Mouse (Mus musculus) C2C12 (cell line): ENCODE measurements around the gene Lrg1. TPM values are rescaled to one million over a fixed set of nuclear protein-coding genes. Genes with fewer than 3 reads are reported as not detected.

Source experiments
- H3K27me3 ChIP-seq: one replicate; pipeline ENCODE4 v1.6.1; 2011; ENCODE audit not compliant: control insufficient read depth, insufficient read depth, insufficient read length
- H3K36me3 ChIP-seq: one replicate; pipeline ENCODE4 v1.6.1; 2011; ENCODE audit not compliant: control insufficient read depth, insufficient read depth
- H3K4me3 ChIP-seq: one replicate; pipeline ENCODE4 v1.5.1; 2011; ENCODE audit warnings: mild to moderate bottlenecking, control low read depth; ENCODE audit not compliant: poor library complexity, insufficient read depth, severe bottlenecking
- H3K79me2 ChIP-seq: one replicate; pipeline ENCODE4 v1.6.1; 2011; ENCODE audit not compliant: control insufficient read depth, insufficient read depth
- H3K79me3 ChIP-seq: one replicate; pipeline ENCODE4 v1.6.1; 2011; ENCODE audit warnings: low read depth, control low read depth
- H3ac ChIP-seq: one replicate; pipeline ENCODE3; 2011; ENCODE audit warnings: low read depth; ENCODE audit not compliant: control insufficient read depth, insufficient read length
- CEBPB ChIP-seq: IDR thresholded peaks from one replicate; pipeline ENCODE4 v1.6.1; 2011; ENCODE audit warnings: low read depth, mild to moderate bottlenecking, control low read depth, moderate library complexity
- CTCF ChIP-seq: IDR thresholded peaks from one replicate; pipeline ENCODE4 v1.5.1; 2011; ENCODE audit not compliant: control insufficient read depth, insufficient read depth, insufficient read length
- FOSL1 ChIP-seq: IDR thresholded peaks from one replicate; pipeline ENCODE4 v1.8.0; 2011; ENCODE audit warnings: mild to moderate bottlenecking, low read length; ENCODE audit not compliant: poor library complexity, insufficient read depth, severe bottlenecking
- MAX ChIP-seq: IDR thresholded peaks from one replicate; pipeline ENCODE4 v1.6.1; 2011; ENCODE audit warnings: mild to moderate bottlenecking, control low read depth
- MYOD1 ChIP-seq: IDR thresholded peaks from one replicate; pipeline ENCODE4 v1.6.1; 2011; ENCODE audit warnings: low read depth; ENCODE audit not compliant: control insufficient read depth, insufficient read length
- MYOG ChIP-seq: IDR thresholded peaks from one replicate; pipeline ENCODE4 v1.6.1; 2011; ENCODE audit not compliant: control insufficient read depth, insufficient read length; ENCODE audit errors: extremely low read depth
- USF1 ChIP-seq: IDR thresholded peaks from one replicate; pipeline ENCODE4 v1.6.1; 2011; ENCODE audit warnings: low read depth, mild to moderate bottlenecking, control low read depth, moderate library complexity
- polyA plus RNA-seq: library from polyadenylated mRNA; unstranded; fragments of >200 nt; fragmentation: generic; extraction: Trizol; gene quantifications from one replicate; pipeline ENCODE4 v1.2.1, GENCODE M21; 2012; ENCODE audit warnings: missing spikeins

Gene Lrg1
- polyA plus RNA-seq, 1 experiment: 0.02 TPM

GRCm38 (mm10) chr17:56123681-56124340 lies 2.0 kb upstream of the Lrg1 start:
- Histone ChIP-seq H3K27me3 (peaks cover 58% of the 10 kb centered on the region), H3ac (no peak overlapping the region), H3K79me3 (no peaks in the 10 kb centered on the region), H3K79me2 (no peaks in the 10 kb centered on the region), H3K4me3 (no peak overlapping the region), H3K36me3 (no peaks in the 10 kb centered on the region)
- no peak for TF ChIP-seq MYOG
- TF ChIP-seq MYOD1: no peak
- no peak for TF ChIP-seq CEBPB
- no peak for TF ChIP-seq MAX
- no peak for TF ChIP-seq FOSL1
- TF ChIP-seq CTCF: no peak
- no peak for TF ChIP-seq USF1

DNA sequence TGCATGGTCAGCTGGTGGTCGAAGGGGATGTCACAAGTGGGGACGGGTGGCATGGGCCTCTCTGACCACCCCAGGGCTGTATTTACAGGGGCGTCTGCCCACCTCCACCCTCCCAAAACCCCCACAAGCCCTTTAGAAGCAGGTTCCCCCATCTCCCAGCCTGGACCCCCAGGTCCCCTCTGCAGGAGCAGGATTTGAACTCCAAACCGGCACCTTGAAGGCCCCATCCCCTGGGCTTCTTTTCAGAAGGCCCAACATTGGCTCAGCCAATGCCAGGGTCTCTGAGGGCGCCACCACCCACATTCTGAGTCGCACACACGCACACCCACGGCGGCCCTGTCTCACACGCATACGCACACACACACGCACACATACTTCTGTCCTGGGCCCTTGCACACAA lies 1.4 kb upstream of the Lrg1 start:
- Histone ChIP-seq H3ac (no peak overlapping the region), H3K79me3 (no peaks in the 10 kb centered on the region), H3K27me3 (peaks cover 56% of the 10 kb centered on the region), H3K4me3 (no peak overlapping the region), H3K79me2 (no peaks in the 10 kb centered on the region), H3K36me3 (no peaks in the 10 kb centered on the region)
- no peak for TF ChIP-seq FOSL1

- Histone ChIP-seq H3K27me3 (peaks cover 39% of the 10 kb centered on the region), H3ac (no peak overlapping the region), H3K79me3 (no peaks in the 10 kb centered on the region), H3K79me2 (no peaks in the 10 kb centered on the region), H3K36me3 (no peaks in the 10 kb centered on the region), H3K4me3 (no peak overlapping the region)
- TF ChIP-seq MYOD1: no peak
- TF ChIP-seq CTCF: no peak
- TF ChIP-seq FOSL1: no peak
- TF ChIP-seq USF1: no peak
- TF ChIP-seq MYOG: no peak
- no peak for TF ChIP-seq CEBPB
- no peak for TF ChIP-seq MAX
Measured at GRCm38 (mm10) chr17:56119981-56120880, 1.6 kb downstream of the Lrg1 start.

DNA sequence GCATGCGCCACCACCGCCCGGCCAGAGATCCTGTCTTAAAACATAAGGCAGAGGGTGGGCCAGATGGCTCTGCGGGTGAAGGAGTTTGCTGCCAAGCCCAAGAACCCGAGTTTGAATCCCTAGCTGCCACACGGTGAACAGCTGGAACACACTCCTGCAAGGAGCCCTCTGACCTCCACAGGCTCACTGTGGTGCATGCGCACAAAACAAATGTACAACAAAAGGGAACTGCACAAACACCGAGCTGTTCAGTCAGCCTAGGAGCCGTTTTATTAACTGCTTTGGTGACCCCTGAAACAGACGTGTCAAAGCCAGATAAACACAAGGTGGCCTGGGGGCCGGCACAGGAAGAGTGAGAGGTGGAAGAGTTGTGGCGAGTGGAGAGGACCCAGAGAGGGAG lies 2.4 kb downstream of the Lrg1 start:
- no peak overlapping the region for H3K4me3 ChIP-seq
- H3K79me3 ChIP-seq: no peaks in the 10 kb centered on the region
- no peaks in the 10 kb centered on the region for H3K79me2 ChIP-seq
- TF ChIP-seq USF1 (no peak), MYOD1 (no peak)
- no peak overlapping the region for H3ac ChIP-seq
- H3K36me3 ChIP-seq: no peaks in the 10 kb centered on the region
- peaks cover 39% of the 10 kb centered on the region for H3K27me3 ChIP-seq

DNA sequence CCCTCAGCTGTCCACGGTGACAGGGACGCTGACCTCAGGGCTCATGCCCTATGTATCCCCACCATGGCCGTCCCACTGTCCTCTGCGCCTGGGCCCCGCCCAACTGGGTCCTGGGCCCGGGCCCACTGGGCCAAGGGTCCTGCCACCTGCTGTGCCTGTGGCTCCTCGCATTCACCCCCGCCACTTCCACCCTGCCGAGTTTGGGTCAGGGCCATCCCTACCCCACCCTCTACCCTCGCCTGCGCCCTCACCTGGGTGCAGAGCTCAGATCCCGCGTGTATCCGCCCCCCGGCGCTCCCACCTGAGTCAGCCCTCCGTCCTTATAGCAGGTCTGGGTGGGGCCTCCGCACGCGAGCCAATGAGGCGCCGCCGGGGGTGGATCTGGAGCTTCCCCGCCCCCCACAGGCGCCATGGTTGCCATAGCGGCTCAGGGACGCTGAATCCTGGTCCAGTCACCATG lies 4.5 kb downstream of the Lrg1 start, which contains the start of gene Plin5:
Plin5 (minus strand) TSS at position 346 of the 460 bp plus-strand sequence.
- no peak within 1 kb of the TSS for H3ac ChIP-seq
- no peaks in the 10 kb centered on the region for H3K79me3 ChIP-seq
- no peaks in the 10 kb centered on the region for H3K79me2 ChIP-seq
- no peak for TF ChIP-seq USF1
- TF ChIP-seq CTCF: no peak
- no peak for TF ChIP-seq FOSL1
- no peak for TF ChIP-seq CEBPB
- TF ChIP-seq MYOG: no peak
- no peak for TF ChIP-seq MYOD1
- TF ChIP-seq MAX: no peak
- no peak within 1 kb of the TSS for H3K4me3 ChIP-seq
- H3K36me3 ChIP-seq: no peaks in the 10 kb centered on the region
- H3K27me3 ChIP-seq: peaks cover 39% of the 10 kb centered on the region

- Histone ChIP-seq H3K27me3 (peaks cover 28% of the 10 kb centered on the region), H3K4me3 (no peak overlapping the region)
Measured at GRCm38 (mm10) chr17:56116193-56116592, 5.6 kb downstream of the Lrg1 start.

More at GRCm38 (mm10) chr17:56116193-56116592, 5.6 kb downstream of the Lrg1 start:
- TF ChIP-seq CTCF (no peak), MYOD1 (no peak), MAX (no peak)
- H3K79me2 ChIP-seq: no peaks in the 10 kb centered on the region
- H3K36me3 ChIP-seq: no peaks in the 10 kb centered on the region
- H3K79me3 ChIP-seq: no peaks in the 10 kb centered on the region
- H3ac ChIP-seq: no peak overlapping the region
